Mouse (Mus musculus): ENCODE results near the gene Ezr. TPM values are rescaled to one million over a fixed set of nuclear protein-coding genes. Genes with fewer than 3 reads are reported as not detected.
A peak's percentile ranks its signal among the peaks of the same experiment; 100 is the strongest.

Gene Ezr
- polyA plus RNA-seq, 1 experiment from 2014 or later, result 50.5 TPM

GRCm38 (mm10) chr17:6755176-6755575 lies 27.4 kb downstream of the Ezr start:
- no peak overlapping the region for H3K27ac ChIP-seq (ENCODE audit: low read depth, low read length)
- no peak for ATAC-seq (ENCODE audit: low read depth)
- no peaks in the 10 kb centered on the region for H3K9me3 ChIP-seq (ENCODE audit: control insufficient read depth, low read length)
- no peaks in the 10 kb centered on the region for H3K4me1 ChIP-seq (ENCODE audit: control insufficient read depth, insufficient read depth, low read length)
- H3K36me3 ChIP-seq (ENCODE audit: control insufficient read depth, insufficient read depth, low read length), result no peaks in the 10 kb centered on the region
- WGBS, result 88% methylated on average over 9 of the region's 9 CpGs
- H3K27me3 ChIP-seq (ENCODE audit: control insufficient read depth, insufficient read depth, low read length), result no peaks in the 10 kb centered on the region
- no peak overlapping the region for H3K4me2 ChIP-seq (ENCODE audit: low read depth, low read length)
- H3K4me3 ChIP-seq (ENCODE audit: low read depth, low read length), result no peak overlapping the region
- no peak overlapping the region for H3K9ac ChIP-seq (replicated peaks; ENCODE audit: low read depth, low read length)

GRCm38 (mm10) chr17:6752375-6752774 lies 30.2 kb downstream of the Ezr start:
- H3K27ac ChIP-seq (ENCODE audit: low read depth, low read length), result no peak overlapping the region
- H3K4me2 ChIP-seq (ENCODE audit: low read depth, low read length), result no peak overlapping the region

DNA sequence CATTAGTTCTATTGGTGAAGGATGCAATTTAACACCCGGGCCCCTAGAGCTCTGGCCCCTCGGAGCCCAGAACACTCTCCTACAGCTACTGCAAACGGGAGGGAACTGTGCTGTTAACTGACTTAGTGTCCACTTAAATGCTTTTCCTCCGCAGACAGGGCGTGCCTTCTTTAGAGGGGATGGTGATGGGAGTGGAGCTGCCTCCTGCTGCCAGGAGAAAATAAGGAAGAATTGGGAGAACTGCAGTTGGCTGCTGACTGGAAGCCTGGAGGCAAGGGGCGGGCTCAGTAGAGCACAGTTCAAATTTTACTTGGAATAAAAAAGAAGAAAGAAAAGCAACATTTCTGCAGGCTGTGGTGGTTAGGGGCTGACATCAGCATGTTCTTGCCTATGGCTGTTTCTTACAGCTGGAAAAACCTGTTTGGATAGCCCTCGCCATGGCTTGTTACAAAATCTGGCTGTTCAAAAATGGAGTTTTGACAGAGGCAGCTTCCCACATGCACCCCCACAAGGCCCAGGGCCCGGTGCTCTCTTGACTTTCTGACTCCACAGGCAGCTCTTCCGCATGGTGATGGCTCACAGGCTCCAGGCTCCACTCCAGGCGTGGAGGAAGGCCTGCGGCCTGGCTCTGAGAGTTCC lies 31.2 kb downstream of the Ezr start:
- H3K36me3 ChIP-seq (ENCODE audit: control insufficient read depth, insufficient read depth, low read length), result no peaks in the 10 kb centered on the region
- no peak overlapping the region for H3K4me2 ChIP-seq (ENCODE audit: low read depth, low read length)
- peaks cover 4% of the 10 kb centered on the region; the same call in 1 of the 2 replicates for H3K4me1 ChIP-seq (ENCODE audit: control insufficient read depth, insufficient read depth, low read length)
- H3K4me3 ChIP-seq (ENCODE audit: low read depth, low read length), result no peak overlapping the region
- ATAC-seq (ENCODE audit: low read depth), result no peak
- no peaks in the 10 kb centered on the region for H3K27me3 ChIP-seq (ENCODE audit: control insufficient read depth, insufficient read depth, low read length)
- H3K9me3 ChIP-seq (ENCODE audit: control insufficient read depth, low read length), result no peaks in the 10 kb centered on the region
- no peak overlapping the region for H3K9ac ChIP-seq (replicated peaks; ENCODE audit: low read depth, low read length)
- H3K27ac ChIP-seq (ENCODE audit: low read depth, low read length), result no peak overlapping the region
- 81% methylated on average over 11 of the region's 11 CpGs for WGBS

More at GRCm38 (mm10) chr17:6752375-6752774, 30.2 kb downstream of the Ezr start:
- Histone ChIP-seq H3K4me3 (ENCODE audit: low read depth, low read length) (no peak overlapping the region), H3K9ac (replicated peaks; ENCODE audit: low read depth, low read length) (no peak overlapping the region), H3K4me1 (ENCODE audit: control insufficient read depth, insufficient read depth, low read length) (no peaks in the 10 kb centered on the region), H3K36me3 (ENCODE audit: control insufficient read depth, insufficient read depth, low read length) (no peaks in the 10 kb centered on the region), H3K27me3 (ENCODE audit: control insufficient read depth, insufficient read depth, low read length) (no peaks in the 10 kb centered on the region), H3K9me3 (ENCODE audit: control insufficient read depth, low read length) (no peaks in the 10 kb centered on the region)
- no peak for ATAC-seq (ENCODE audit: low read depth)
- 64% methylated on average over 7 of the region's 7 CpGs for WGBS

DNA sequence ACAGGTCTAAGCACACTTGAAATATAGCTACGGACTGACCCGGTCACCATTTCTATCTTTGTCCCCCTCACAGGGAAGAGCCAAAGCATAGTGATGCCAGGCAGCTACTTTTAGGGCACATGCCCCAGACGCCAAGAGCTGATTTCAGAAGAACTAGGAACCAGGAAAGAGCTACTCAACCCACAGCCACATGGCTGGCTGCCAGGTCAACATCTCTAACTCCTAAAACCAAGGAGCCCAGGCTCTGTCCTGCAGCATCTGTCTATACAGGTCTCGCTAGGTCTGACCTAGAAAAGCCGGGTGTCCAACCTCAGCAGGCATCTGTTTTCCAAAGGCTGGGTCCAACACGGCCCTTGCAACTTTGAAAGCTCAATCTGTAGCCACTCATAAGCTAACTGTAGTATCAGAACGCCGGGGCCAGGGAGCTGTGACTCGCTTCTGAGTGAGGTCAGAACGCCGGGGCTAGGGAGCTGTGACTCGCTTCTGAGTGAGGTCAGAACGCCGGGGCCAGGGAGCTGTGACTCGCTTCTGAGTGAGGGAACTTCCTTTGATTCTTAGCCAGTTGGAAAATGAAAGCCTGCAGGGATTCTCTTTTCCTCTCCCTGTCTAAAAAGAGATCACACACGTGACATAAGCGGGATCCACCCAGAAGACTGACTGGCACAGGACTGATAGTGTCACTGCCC lies 33.7 kb downstream of the Ezr start:
- Histone ChIP-seq H3K4me1 (ENCODE audit: control insufficient read depth, insufficient read depth, low read length) (peaks cover 13% of the 10 kb centered on the region; the same call in 1 of the 2 replicates), H3K4me3 (ENCODE audit: low read depth, low read length) (no peak overlapping the region), H3K27ac (ENCODE audit: low read depth, low read length) (no peak overlapping the region), H3K9ac (replicated peaks; ENCODE audit: low read depth, low read length) (no peak overlapping the region), H3K9me3 (ENCODE audit: control insufficient read depth, low read length) (no peaks in the 10 kb centered on the region), H3K27me3 (ENCODE audit: control insufficient read depth, insufficient read depth, low read length) (no peaks in the 10 kb centered on the region), H3K4me2 (ENCODE audit: low read depth, low read length) (no peak overlapping the region), H3K36me3 (ENCODE audit: control insufficient read depth, insufficient read depth, low read length) (no peaks in the 10 kb centered on the region)
- no peak for ATAC-seq (ENCODE audit: low read depth)
- 93% methylated on average over 17 of the region's 17 CpGs for WGBS

- 28% methylated on average over 7 of the region's 7 CpGs for WGBS
- H3K36me3 ChIP-seq (ENCODE audit: control insufficient read depth, insufficient read depth, low read length), result no peaks in the 10 kb centered on the region
Observed at GRCm38 (mm10) chr17:6747478-6747877, 35.1 kb downstream of the Ezr start.

DNA sequence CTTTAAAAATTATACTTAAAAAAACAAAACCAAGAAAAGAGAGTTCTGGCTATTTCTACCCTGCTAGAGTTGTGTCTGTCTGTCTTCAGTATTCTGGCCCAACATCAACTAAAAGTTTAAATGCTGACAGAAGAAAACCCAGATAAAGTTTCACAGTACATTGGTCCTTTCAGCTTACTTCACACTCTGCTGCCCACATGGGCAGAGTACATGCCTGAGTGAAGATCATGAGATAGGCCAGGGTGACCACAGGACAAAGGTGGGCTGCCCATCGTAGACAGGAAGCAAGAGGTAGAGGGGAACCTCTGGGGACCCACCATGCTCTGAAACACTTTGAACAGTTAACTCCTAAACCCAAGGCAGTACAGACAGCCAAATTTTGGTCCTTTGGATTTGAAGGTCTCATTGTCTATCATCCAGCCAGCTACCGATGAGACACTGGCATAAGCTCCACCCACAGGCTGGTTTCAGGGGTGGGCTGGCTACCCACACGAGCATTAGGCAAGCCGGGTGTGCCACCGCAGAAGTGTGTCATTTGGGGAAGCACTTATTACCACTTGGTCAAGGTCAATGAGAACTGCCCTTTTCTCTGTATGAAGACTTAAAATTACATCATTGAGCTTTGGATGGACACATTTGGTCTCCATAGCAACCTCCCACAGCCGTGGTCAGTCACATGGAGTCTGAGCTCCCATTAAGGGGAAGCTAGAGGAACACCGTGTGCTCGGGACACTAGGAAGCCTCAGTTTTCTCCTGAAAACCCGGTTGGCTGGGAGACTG lies 35.9 kb downstream of the Ezr start:
- Histone ChIP-seq H3K9me3 (ENCODE audit: control insufficient read depth, low read length) (no peaks in the 10 kb centered on the region), H3K27ac (ENCODE audit: low read depth, low read length) (no peak overlapping the region), H3K27me3 (ENCODE audit: control insufficient read depth, insufficient read depth, low read length) (no peaks in the 10 kb centered on the region), H3K9ac (replicated peaks; ENCODE audit: low read depth, low read length) (no peak overlapping the region), H3K4me3 (ENCODE audit: low read depth, low read length) (no peak overlapping the region), H3K4me2 (ENCODE audit: low read depth, low read length) (no peak overlapping the region), H3K4me1 (ENCODE audit: control insufficient read depth, insufficient read depth, low read length) (peaks cover 13% of the 10 kb centered on the region; the same call in 1 of the 2 replicates), H3K36me3 (ENCODE audit: control insufficient read depth, insufficient read depth, low read length) (no peaks in the 10 kb centered on the region)
- 66% methylated on average over 9 of the region's 9 CpGs for WGBS
- no peak for ATAC-seq (ENCODE audit: low read depth)

More at GRCm38 (mm10) chr17:6747478-6747877, 35.1 kb downstream of the Ezr start:
- Histone ChIP-seq H3K9ac (replicated peaks; ENCODE audit: low read depth, low read length) (no peak overlapping the region), H3K27ac (ENCODE audit: low read depth, low read length) (no peak overlapping the region), H3K27me3 (ENCODE audit: control insufficient read depth, insufficient read depth, low read length) (no peaks in the 10 kb centered on the region), H3K4me1 (ENCODE audit: control insufficient read depth, insufficient read depth, low read length) (peaks cover 13% of the 10 kb centered on the region; the same call in 1 of the 2 replicates), H3K4me3 (ENCODE audit: low read depth, low read length) (no peak overlapping the region), H3K4me2 (ENCODE audit: low read depth, low read length) (no peak overlapping the region), H3K9me3 (ENCODE audit: control insufficient read depth, low read length) (no peaks in the 10 kb centered on the region)
- ATAC-seq (ENCODE audit: low read depth), result no peak

GRCm38 (mm10) chr17:6745975-6746374 lies 36.6 kb downstream of the Ezr start:
- peak; percentile 80 for ATAC-seq (ENCODE audit: low read depth)
- Histone ChIP-seq H3K27ac (ENCODE audit: low read depth, low read length) (peak overlapping the region; percentile 69), H3K4me2 (ENCODE audit: low read depth, low read length) (peak overlapping the region; percentile 18; the same call in 1 of the 2 replicates), H3K36me3 (ENCODE audit: control insufficient read depth, insufficient read depth, low read length) (no peaks in the 10 kb centered on the region), H3K9ac (replicated peaks; ENCODE audit: low read depth, low read length) (no peak overlapping the region), H3K27me3 (ENCODE audit: control insufficient read depth, insufficient read depth, low read length) (no peaks in the 10 kb centered on the region), H3K4me1 (ENCODE audit: control insufficient read depth, insufficient read depth, low read length) (peaks cover 13% of the 10 kb centered on the region; the same call in 1 of the 2 replicates), H3K9me3 (ENCODE audit: control insufficient read depth, low read length) (no peaks in the 10 kb centered on the region), H3K4me3 (ENCODE audit: low read depth, low read length) (no peak overlapping the region)
- WGBS, result 32% methylated on average over 9 of the region's 9 CpGs

GRCm38 (mm10) chr17:6745503-6745902 lies 37.1 kb downstream of the Ezr start:
- no peak for ATAC-seq (ENCODE audit: low read depth)
- Histone ChIP-seq H3K27ac (ENCODE audit: low read depth, low read length) (peak overlapping the region; percentile 69), H3K4me1 (ENCODE audit: control insufficient read depth, insufficient read depth, low read length) (peaks cover 13% of the 10 kb centered on the region; the same call in 1 of the 2 replicates), H3K4me2 (ENCODE audit: low read depth, low read length) (peak overlapping the region; percentile 18; the same call in 1 of the 2 replicates), H3K9me3 (ENCODE audit: control insufficient read depth, low read length) (no peaks in the 10 kb centered on the region), H3K27me3 (ENCODE audit: control insufficient read depth, insufficient read depth, low read length) (no peaks in the 10 kb centered on the region), H3K9ac (replicated peaks; ENCODE audit: low read depth, low read length) (no peak overlapping the region), H3K4me3 (ENCODE audit: low read depth, low read length) (no peak overlapping the region), H3K36me3 (ENCODE audit: control insufficient read depth, insufficient read depth, low read length) (no peaks in the 10 kb centered on the region)
- 55% methylated on average over 5 of the region's 5 CpGs for WGBS
